Mouse (Mus musculus): ENCODE measurements around the gene Hist1h3b. TPM values are rescaled to one million over a fixed set of nuclear protein-coding genes. Genes with fewer than 3 reads are reported as not detected.
A peak's percentile ranks its signal among the peaks of the same experiment; 100 is the strongest.

Hist1h3b gene
- polyA plus RNA-seq, 1 experiment: 4.7 TPM

DNA sequence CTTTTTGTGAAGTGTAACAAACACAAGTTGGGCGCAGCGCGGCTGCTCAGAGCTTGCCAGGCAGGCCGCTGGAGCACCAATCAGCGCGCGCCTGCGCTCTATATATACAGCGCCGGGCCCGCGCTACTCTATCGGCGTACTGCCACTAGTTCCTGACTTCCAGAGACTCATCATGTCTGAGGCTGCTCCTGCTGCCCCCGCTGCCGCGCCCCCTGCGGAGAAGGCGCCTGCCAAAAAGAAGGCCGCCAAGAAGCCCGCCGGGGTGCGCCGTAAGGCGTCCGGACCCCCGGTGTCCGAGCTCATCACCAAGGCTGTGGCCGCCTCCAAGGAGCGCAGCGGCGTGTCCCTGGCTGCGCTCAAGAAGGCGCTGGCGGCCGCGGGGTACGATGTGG is 13.4 kb upstream of the Hist1h3b start, which contains the start of gene Hist1h1c:
TSS of gene Hist1h1c (plus strand) at position 132 of the 392 bp plus-strand sequence.
- peak within 1 kb of the TSS; percentile 90 for H3K27ac ChIP-seq (ENCODE audit: control insufficient read depth, insufficient read depth, low read depth, low read length)

DNA sequence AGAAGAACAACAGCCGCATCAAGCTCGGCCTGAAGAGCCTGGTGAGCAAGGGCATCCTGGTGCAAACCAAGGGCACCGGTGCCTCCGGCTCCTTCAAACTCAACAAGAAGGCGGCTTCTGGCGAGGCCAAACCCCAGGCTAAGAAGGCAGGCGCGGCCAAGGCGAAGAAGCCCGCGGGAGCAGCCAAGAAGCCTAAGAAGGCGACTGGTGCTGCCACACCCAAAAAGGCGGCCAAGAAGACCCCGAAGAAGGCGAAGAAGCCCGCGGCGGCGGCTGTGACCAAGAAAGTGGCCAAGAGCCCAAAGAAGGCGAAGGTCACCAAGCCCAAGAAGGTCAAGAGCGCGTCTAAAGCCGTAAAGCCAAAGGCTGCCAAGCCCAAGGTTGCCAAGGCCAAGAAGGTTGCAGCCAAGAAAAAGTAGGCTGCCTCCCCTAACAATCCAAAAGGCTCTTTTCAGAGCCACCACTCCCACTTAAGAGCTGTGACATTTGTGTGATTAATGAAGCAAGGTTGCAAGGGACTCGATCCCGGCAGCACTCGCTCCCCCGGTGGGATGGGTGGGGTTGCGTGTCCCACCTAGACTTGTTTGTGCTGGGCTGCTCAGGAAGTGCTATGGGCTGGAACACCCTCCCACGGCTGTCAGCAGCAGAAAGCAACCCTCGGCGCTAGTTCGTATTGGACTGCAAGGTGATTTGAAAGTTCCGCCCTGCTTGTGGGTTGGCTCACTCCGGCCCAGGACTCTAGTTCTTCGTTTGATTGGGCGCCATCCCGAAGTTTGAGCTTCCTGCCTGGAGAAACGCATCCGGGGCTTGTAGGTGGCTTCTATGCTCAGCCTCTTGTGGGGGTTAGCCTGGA is 12.8 kb upstream of the Hist1h3b start:
- peaks cover 7% of the 10 kb centered on the region for H3K4me1 ChIP-seq (ENCODE audit: control insufficient read depth, insufficient read depth, low read length)
- no peaks in the 10 kb centered on the region for H3K27me3 ChIP-seq (ENCODE audit: control insufficient read depth, insufficient read depth, low read length)
- TF ChIP-seq POLR2A (IDR thresholded peaks at IDR 0.05; ENCODE audit: control insufficient read depth, low read depth, low read length) (peak; percentile 75), CTCF (IDR thresholded peaks at IDR 0.05; ENCODE audit: control insufficient read depth, insufficient read depth, insufficient replicate concordance, low read depth, low read length) (no peak)
- H3K36me3 ChIP-seq (ENCODE audit: control insufficient read depth, insufficient read depth, low read length): no peaks in the 10 kb centered on the region
- H3K4me3 ChIP-seq (ENCODE audit: control insufficient read depth, low read depth, low read length): peak overlapping the region; percentile 83
- H3K27ac ChIP-seq (ENCODE audit: control insufficient read depth, insufficient read depth, low read depth, low read length): peak overlapping the region; percentile 90

More for the DNA sequence above, 13.4 kb upstream of the Hist1h3b start, which contains the start of gene Hist1h1c:
- H3K27me3 ChIP-seq (ENCODE audit: control insufficient read depth, insufficient read depth, low read length): no peaks in the 10 kb centered on the region
- no peaks in the 10 kb centered on the region for H3K36me3 ChIP-seq (ENCODE audit: control insufficient read depth, insufficient read depth, low read length)
- TF ChIP-seq POLR2A (IDR thresholded peaks at IDR 0.05; ENCODE audit: control insufficient read depth, low read depth, low read length) (peak; percentile 96), CTCF (IDR thresholded peaks at IDR 0.05; ENCODE audit: control insufficient read depth, insufficient read depth, insufficient replicate concordance, low read depth, low read length) (no peak)
- peak within 1 kb of the TSS; percentile 62 for H3K4me3 ChIP-seq (ENCODE audit: control insufficient read depth, low read depth, low read length)
- H3K4me1 ChIP-seq (ENCODE audit: control insufficient read depth, insufficient read depth, low read length): peaks cover 7% of the 10 kb centered on the region

DNA sequence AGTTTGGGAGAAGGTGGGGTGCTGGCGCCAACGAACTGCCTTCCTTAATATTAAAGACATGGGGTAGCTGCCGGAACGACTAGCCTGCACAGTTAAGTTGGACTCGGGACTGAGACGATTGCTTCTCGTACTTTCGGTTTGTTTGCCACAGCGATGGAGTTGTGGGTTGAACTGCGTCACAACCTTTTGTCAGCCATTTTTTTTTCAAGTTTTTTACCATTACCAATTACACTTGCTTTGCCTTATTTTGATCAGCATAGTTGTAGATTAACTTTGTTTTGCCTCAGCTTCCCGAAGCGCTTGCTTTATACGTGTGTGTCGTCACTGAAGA is 12.2 kb upstream of the Hist1h3b start:
- H3K4me1 ChIP-seq (ENCODE audit: control insufficient read depth, insufficient read depth, low read length): peaks cover 7% of the 10 kb centered on the region
- no peaks in the 10 kb centered on the region for H3K27me3 ChIP-seq (ENCODE audit: control insufficient read depth, insufficient read depth, low read length)
- no peaks in the 10 kb centered on the region for H3K36me3 ChIP-seq (ENCODE audit: control insufficient read depth, insufficient read depth, low read length)
- no peak for TF ChIP-seq POLR2A (IDR thresholded peaks at IDR 0.05; ENCODE audit: control insufficient read depth, low read depth, low read length)
- no peak for TF ChIP-seq CTCF (IDR thresholded peaks at IDR 0.05; ENCODE audit: control insufficient read depth, insufficient read depth, insufficient replicate concordance, low read depth, low read length)
- peak overlapping the region; percentile 86 for H3K27ac ChIP-seq (ENCODE audit: control insufficient read depth, insufficient read depth, low read depth, low read length)
- peak overlapping the region; percentile 83 for H3K4me3 ChIP-seq (ENCODE audit: control insufficient read depth, low read depth, low read length)

DNA sequence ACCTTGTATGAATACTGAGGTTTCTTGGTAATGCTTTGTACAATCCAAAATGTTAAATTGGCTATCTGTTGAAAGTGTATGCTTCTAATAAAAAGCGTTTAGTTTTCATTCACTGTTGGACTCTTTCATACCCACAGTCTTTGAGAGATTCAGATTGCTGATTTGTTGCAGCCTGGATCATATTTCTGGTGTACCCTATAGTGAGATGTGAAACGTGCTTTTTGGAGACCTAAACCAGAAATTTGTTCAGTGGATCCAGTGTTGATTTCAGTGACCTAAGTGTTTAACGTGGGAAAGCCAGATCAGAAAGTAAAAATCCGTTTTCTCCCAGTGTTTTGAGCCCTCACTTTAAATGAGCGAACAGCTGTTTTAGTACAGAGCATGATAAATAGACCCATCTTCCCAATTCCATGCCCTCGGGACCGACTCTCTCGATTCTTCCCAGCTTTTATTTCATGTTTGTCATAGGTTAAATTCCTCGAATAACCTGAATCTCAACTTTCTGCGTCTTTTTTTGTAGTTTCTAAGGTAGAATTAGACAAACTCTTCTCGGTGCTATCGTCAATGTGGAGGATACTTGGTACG is 11.7 kb upstream of the Hist1h3b start:
- peaks cover 7% of the 10 kb centered on the region for H3K4me1 ChIP-seq (ENCODE audit: control insufficient read depth, insufficient read depth, low read length)
- peak overlapping the region; percentile 86 for H3K27ac ChIP-seq (ENCODE audit: control insufficient read depth, insufficient read depth, low read depth, low read length)
- H3K36me3 ChIP-seq (ENCODE audit: control insufficient read depth, insufficient read depth, low read length): no peaks in the 10 kb centered on the region
- no peak for TF ChIP-seq POLR2A (IDR thresholded peaks at IDR 0.05; ENCODE audit: control insufficient read depth, low read depth, low read length)
- no peak for TF ChIP-seq CTCF (IDR thresholded peaks at IDR 0.05; ENCODE audit: control insufficient read depth, insufficient read depth, insufficient replicate concordance, low read depth, low read length)
- H3K27me3 ChIP-seq (ENCODE audit: control insufficient read depth, insufficient read depth, low read length): no peaks in the 10 kb centered on the region
- peak overlapping the region; percentile 83; the same call in 1 of the 2 replicates for H3K4me3 ChIP-seq (ENCODE audit: control insufficient read depth, low read depth, low read length)

DNA sequence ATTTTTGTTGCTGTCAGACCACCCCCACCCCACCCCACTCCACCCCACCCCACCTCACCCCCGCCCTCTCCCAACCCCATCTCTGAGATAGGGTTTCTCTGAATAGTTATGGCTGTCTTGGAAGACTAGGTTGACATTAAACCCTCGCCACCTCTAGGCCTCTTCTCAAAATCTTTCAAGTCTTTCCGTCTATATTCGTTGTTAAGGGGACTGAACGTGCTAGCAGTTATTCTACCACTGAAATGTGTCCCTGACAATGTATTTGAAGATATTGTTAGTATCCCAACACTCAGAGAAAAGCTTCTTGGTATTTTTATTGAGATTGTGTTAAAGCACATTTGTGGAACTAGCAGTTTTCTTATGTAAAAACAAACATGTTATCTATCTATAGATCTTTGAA is 11.2 kb upstream of the Hist1h3b start:
- no peaks in the 10 kb centered on the region for H3K36me3 ChIP-seq (ENCODE audit: control insufficient read depth, insufficient read depth, low read length)
- H3K27ac ChIP-seq (ENCODE audit: control insufficient read depth, insufficient read depth, low read depth, low read length): no peak overlapping the region
- H3K4me1 ChIP-seq (ENCODE audit: control insufficient read depth, insufficient read depth, low read length): peaks cover 7% of the 10 kb centered on the region
- H3K27me3 ChIP-seq (ENCODE audit: control insufficient read depth, insufficient read depth, low read length): no peaks in the 10 kb centered on the region
- H3K4me3 ChIP-seq (ENCODE audit: control insufficient read depth, low read depth, low read length): no peak overlapping the region
- TF ChIP-seq POLR2A (IDR thresholded peaks at IDR 0.05; ENCODE audit: control insufficient read depth, low read depth, low read length) (no peak), CTCF (IDR thresholded peaks at IDR 0.05; ENCODE audit: control insufficient read depth, insufficient read depth, insufficient replicate concordance, low read depth, low read length) (no peak)

DNA sequence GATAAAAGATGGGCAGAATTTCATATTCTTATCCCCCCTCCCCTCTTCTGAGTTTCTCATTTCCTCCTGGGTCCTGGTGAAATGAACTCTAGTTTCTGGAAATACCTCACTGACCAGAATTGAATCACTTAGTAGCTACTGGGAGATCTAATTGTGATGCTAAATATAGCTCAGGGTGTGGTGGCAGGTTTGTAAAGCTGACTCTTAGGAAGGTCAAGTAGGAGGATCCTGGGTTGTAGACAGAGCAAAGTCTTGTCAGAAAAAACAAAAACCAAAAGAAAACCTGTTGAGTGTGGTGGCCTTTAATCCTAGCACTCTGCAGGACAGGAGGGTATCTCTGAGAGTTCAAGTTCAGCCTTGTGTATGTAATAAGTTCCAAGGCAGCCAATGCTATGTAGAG is 10.1 kb upstream of the Hist1h3b start:
- Histone ChIP-seq H3K27me3 (ENCODE audit: control insufficient read depth, insufficient read depth, low read length) (no peaks in the 10 kb centered on the region), H3K27ac (ENCODE audit: control insufficient read depth, insufficient read depth, low read depth, low read length) (no peak overlapping the region), H3K4me1 (ENCODE audit: control insufficient read depth, insufficient read depth, low read length) (peaks cover 12% of the 10 kb centered on the region), H3K36me3 (ENCODE audit: control insufficient read depth, insufficient read depth, low read length) (no peaks in the 10 kb centered on the region), H3K4me3 (ENCODE audit: control insufficient read depth, low read depth, low read length) (no peak overlapping the region)
- no peak for TF ChIP-seq POLR2A (IDR thresholded peaks at IDR 0.05; ENCODE audit: control insufficient read depth, low read depth, low read length)

DNA sequence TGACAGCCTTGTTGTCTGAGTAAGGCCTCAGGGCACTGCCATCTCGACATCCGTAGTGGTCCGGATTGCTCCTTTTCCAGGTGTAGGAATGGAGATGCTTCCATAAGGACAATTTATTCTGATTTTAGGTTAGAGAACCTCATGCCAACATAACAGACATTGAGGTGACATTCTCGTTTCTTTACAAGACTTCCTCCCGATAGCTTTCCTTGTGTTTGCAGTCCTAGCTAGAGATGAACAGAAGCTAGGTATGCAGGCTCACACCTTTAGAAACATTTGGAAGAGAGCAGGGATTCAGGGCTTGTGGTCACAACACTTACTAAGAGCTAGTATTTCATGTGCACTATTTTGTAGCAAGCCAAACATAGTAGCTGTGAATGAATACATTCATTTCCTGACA is 8.9 kb upstream of the Hist1h3b start:
- Histone ChIP-seq H3K27me3 (ENCODE audit: control insufficient read depth, insufficient read depth, low read length) (no peaks in the 10 kb centered on the region), H3K4me3 (ENCODE audit: control insufficient read depth, low read depth, low read length) (no peak overlapping the region), H3K4me1 (ENCODE audit: control insufficient read depth, insufficient read depth, low read length) (peaks cover 12% of the 10 kb centered on the region), H3K36me3 (ENCODE audit: control insufficient read depth, insufficient read depth, low read length) (no peaks in the 10 kb centered on the region), H3K27ac (ENCODE audit: control insufficient read depth, insufficient read depth, low read depth, low read length) (no peak overlapping the region)
- no peak for TF ChIP-seq POLR2A (IDR thresholded peaks at IDR 0.05; ENCODE audit: control insufficient read depth, low read depth, low read length)
- no peak for TF ChIP-seq CTCF (IDR thresholded peaks at IDR 0.05; ENCODE audit: control insufficient read depth, insufficient read depth, insufficient replicate concordance, low read depth, low read length)

Measured in testis, adult 2 months (tissue).